Mouse (Mus musculus) megakaryocyte, embryonic 14.5 days (primary cell): ENCODE data around the gene Fam166a.

Source experiments
- FLI1 ChIP-seq: IDR thresholded peaks from 2 replicates; pipeline ENCODE4 v1.6.1; 2012; ENCODE audit warnings: low read length, inconsistent platforms, mixed read lengths
- GATA1 ChIP-seq: IDR thresholded peaks from 3 replicates; pipeline ENCODE4 v1.6.1; 2012; ENCODE audit warnings: mixed read lengths, low read length, inconsistent platforms, borderline replicate concordance

- no peak for TF ChIP-seq GATA1
- TF ChIP-seq FLI1 = no peak
These were observed 48.0 kb upstream of the Fam166a start for GRCm38 (mm10) chr2:25170326-25171100.
